Mouse (Mus musculus) liver, adult 2 months (tissue): Measurements from ENCODE around the gene Stpg4. TPM values are rescaled to one million over a fixed set of nuclear protein-coding genes. Genes with fewer than 3 reads are reported as not detected.
A peak's percentile ranks its signal among the peaks of the same experiment; 100 is the strongest.

Experiments
- DNase-seq: peaks from one replicate; pipeline ENCODE4 v3.0.0-alpha.2; 2011; ENCODE audit warnings: low read depth, low spot score; ENCODE audit errors: extremely low read depth
- H3K27ac ChIP-seq: fragments of 200-500 bp; replicated peaks from 2 replicates; pipeline ENCODE4 v1.5.1; 2012; ENCODE audit warnings: low read depth, mild to moderate bottlenecking, control low read depth, inconsistent platforms, low read length; ENCODE audit not compliant: insufficient read depth
- H3K27me3 ChIP-seq: fragments of 200-500 bp; 2 replicates; pipeline ENCODE4 v1.6.1; 2012; ENCODE audit warnings: mild to moderate bottlenecking, moderate library complexity, low read length, inconsistent platforms; ENCODE audit not compliant: control insufficient read depth, insufficient read depth
- H3K36me3 ChIP-seq: fragments of 200-500 bp; 2 replicates; pipeline ENCODE4 v1.6.1; 2012; ENCODE audit warnings: low read length, inconsistent platforms; ENCODE audit not compliant: control insufficient read depth, insufficient read depth
- H3K4me1 ChIP-seq: fragments of 200-500 bp; 2 replicates; pipeline ENCODE4 v1.6.1; 2011; ENCODE audit warnings: low read length; ENCODE audit not compliant: control insufficient read depth, insufficient read depth
- H3K4me3 ChIP-seq: fragments of 200-500 bp; 2 replicates; pipeline ENCODE4 v1.5.1; 2011; ENCODE audit warnings: low read depth, mild to moderate bottlenecking, control low read depth, low read length, moderate library complexity; ENCODE audit not compliant: insufficient read depth
- H3K79me2 ChIP-seq: fragments of 200-500 bp; 2 replicates; pipeline ENCODE4 v1.6.1; 2012; ENCODE audit warnings: inconsistent platforms, mild to moderate bottlenecking, low read length, moderate library complexity; ENCODE audit not compliant: control insufficient read depth, insufficient read depth
- H3K9ac ChIP-seq: fragments of 200-500 bp; 2 replicates; pipeline ENCODE4 v1.6.1; 2012; ENCODE audit warnings: low read depth, mild to moderate bottlenecking, control low read depth, inconsistent platforms, low read length
- CTCF ChIP-seq: fragments of 200-500 bp; IDR thresholded peaks from 2 replicates; pipeline ENCODE4 v1.5.1; 2011; ENCODE audit warnings: low read depth, low read length, control low read depth
- POLR2A ChIP-seq: fragments of 200-500 bp; IDR thresholded peaks from 2 replicates; pipeline ENCODE4 v1.6.1; 2011; ENCODE audit warnings: low read length, control low read depth; ENCODE audit not compliant: insufficient read depth; ENCODE audit errors: extremely low read depth
- WGBS: fragments of 180-500 bp; shearing (Covaris S2); methylation state at CpG from one replicate; pipeline ENCODE4 v1.1.7; 2018; 5-methylcytosine and 5-hydroxymethylcytosine counted together
- polyA plus RNA-seq: library from polyadenylated mRNA; depleted of rRNA; stranded (reverse); fragments of >200 nt; gene quantifications from 2 replicates; pipeline ENCODE4 v1.2.3, GENCODE M21; 2012; rRNA removed
- total RNA-seq: library from RNA; depleted of rRNA; stranded (reverse); fragments of >200 nt; gene quantifications from 2 replicates; pipeline ENCODE4 v1.2.3, GENCODE M21; 2014; rRNA removed

The Stpg4 gene
- total and polyA plus RNA-seq, 2 experiments: not detected

DNA sequence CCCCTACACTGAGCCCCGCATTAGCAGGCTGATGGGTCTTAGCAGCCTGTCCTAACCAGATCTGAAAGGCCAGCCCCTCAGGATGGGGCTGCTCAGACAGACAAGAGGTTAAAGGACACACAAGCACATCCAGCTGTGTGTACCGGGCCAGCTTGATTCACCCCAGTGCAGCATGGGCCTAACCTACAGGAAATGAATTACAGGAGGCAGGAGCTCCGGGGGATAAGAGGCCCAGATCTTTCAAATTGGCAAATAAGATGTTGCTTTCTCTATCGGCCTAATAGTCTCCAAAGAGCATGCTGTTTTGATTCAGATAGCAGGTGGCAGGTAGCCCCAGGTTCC lies 82.3 kb downstream of the Stpg4 start:
- WGBS: 71% methylated on average over 4 of the region's 4 CpGs
- peaks cover 10% of the 10 kb centered on the region; the same call in 1 of the 2 replicates for H3K36me3 ChIP-seq
- no peak overlapping the region for H3K27ac ChIP-seq
- no peak overlapping the region for H3K4me3 ChIP-seq
- peaks cover 10% of the 10 kb centered on the region for H3K4me1 ChIP-seq
- DNase-seq: no peak
- H3K27me3 ChIP-seq: no peaks in the 10 kb centered on the region
- no peak overlapping the region for H3K9ac ChIP-seq
- TF ChIP-seq CTCF: no peak
- TF ChIP-seq POLR2A: no peak
- H3K79me2 ChIP-seq: no peaks in the 10 kb centered on the region

DNA sequence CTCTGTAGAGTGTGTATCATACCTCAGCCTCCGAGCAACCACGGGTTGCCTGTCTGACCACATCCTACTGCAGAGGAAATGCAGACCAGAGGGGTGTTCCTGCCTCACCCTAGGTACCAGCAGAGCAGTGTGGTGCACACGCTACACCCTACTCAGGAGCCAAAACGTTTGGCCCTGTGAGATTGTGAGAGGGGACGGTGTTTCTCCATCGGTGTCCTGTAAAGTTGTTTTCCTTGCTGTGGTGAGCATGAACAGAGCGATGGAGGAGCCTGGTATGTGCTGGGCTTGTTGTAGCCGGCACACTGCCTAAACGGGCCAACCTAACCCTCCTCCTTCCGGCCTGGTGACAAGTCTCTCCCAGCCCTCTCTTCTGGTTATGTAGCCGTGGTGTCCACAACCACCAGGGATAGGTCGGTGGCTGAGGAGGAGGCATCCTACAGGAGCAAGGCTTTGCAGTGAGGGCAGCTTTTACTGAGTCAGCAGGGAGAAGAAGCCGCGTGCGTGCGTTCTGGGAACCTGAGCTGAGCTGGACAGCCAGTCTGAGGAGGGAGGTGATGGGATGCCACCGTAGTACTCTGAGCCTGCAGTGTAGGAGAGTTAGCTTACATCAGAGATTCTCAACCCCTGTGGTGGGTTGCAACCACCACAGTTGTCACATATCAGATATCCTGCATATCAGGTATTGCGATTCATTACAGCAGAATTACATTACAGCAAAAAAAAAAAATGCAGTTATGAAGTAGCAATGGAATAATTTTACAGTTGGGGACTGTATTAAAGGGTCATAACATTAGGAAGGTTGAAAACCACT lies 82.9 kb downstream of the Stpg4 start:
- Histone ChIP-seq H3K27me3 (no peaks in the 10 kb centered on the region), H3K9ac (no peak overlapping the region), H3K79me2 (no peaks in the 10 kb centered on the region), H3K27ac (no peak overlapping the region), H3K36me3 (peaks cover 10% of the 10 kb centered on the region; the same call in 1 of the 2 replicates), H3K4me1 (peaks cover 10% of the 10 kb centered on the region), H3K4me3 (no peak overlapping the region)
- DNase-seq: no peak
- WGBS: 81% methylated on average over 18 of the region's 18 CpGs
- TF ChIP-seq CTCF: no peak
- TF ChIP-seq POLR2A: no peak

DNA sequence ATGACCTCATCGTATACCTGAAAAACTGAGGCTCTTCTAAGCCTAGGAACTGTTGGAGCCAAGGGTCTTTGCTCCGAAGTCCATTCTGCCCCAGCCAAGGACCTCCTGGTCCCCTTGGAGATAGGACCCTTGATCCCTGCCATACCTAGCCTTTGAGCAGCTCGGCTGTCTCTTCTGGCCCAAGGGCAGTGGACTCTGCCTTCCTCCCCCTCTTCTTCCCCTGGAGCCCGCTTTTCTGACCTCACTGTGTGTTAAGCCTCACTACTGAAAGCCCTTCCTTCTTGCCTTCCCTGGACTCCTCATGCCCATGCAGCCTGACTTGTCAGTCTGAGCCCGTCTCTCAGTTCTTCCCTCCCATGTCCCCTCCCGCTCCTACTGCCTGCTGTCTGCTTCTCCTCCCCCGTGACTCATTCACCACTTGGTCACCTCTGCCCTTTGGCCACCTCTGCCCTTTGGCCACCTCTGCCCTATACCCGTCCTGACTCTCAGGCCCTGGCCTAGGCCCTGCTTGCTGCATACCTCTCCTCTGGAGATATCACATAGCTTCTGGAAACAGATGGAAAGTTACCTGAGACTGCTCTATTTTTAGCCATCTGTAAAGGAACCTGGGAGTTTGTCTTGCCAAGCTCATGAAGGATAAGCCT lies 84.4 kb downstream of the Stpg4 start:
- H3K27me3 ChIP-seq: no peaks in the 10 kb centered on the region
- H3K4me3 ChIP-seq: no peak overlapping the region
- H3K9ac ChIP-seq: no peak overlapping the region
- H3K79me2 ChIP-seq: no peaks in the 10 kb centered on the region
- DNase-seq: peak; percentile 85
- TF ChIP-seq CTCF (no peak), POLR2A (no peak)
- peaks cover 10% of the 10 kb centered on the region for H3K4me1 ChIP-seq
- 36% methylated on average over 8 of the region's 8 CpGs for WGBS
- H3K27ac ChIP-seq: peak overlapping the region; percentile 18; the same call in 1 of the 2 replicates
- H3K36me3 ChIP-seq: peaks cover 12% of the 10 kb centered on the region; the same call in 1 of the 2 replicates

Other genes with a start within 250 kb of the Stpg4 start
- 223 and 231 TPM in 2 replicates for gene Mcfd2, start 161.8 kb downstream of the Stpg4 start, total RNA-seq
- 263 and 314 TPM in 2 replicates for gene Mcfd2, start 161.8 kb downstream of the Stpg4 start, polyA plus RNA-seq
- 19.0 and 22.4 TPM in 2 replicates for gene Ttc7, start 144.9 kb downstream of the Stpg4 start, total RNA-seq
- 36.5 and 37.8 TPM in 2 replicates for gene Ttc7, start 144.9 kb downstream of the Stpg4 start, polyA plus RNA-seq
- 181 and 257 TPM in 2 replicates for gene Calm2, start 19.2 kb upstream of the Stpg4 start, total RNA-seq
- gene Calm2, start 19.2 kb upstream of the Stpg4 start, polyA plus RNA-seq: 19.7 and 20.9 TPM in 2 replicates
- 1.3 and 1.6 TPM in 2 replicates for gene Epcam, start 208.2 kb upstream of the Stpg4 start, total RNA-seq
- gene Epcam, start 208.2 kb upstream of the Stpg4 start, polyA plus RNA-seq: 0.71 and 0.89 TPM in 2 replicates
- gene Msh2, start 244.6 kb upstream of the Stpg4 start, total RNA-seq: 12.4 and 12.8 TPM in 2 replicates
- gene Msh2, start 244.6 kb upstream of the Stpg4 start, polyA plus RNA-seq: 2.1 and 2.4 TPM in 2 replicates